Mouse (Mus musculus): ENCODE measurements around the gene Cmklr1. TPM values are rescaled to one million over a fixed set of nuclear protein-coding genes. Genes with fewer than 3 reads are reported as not detected.

Gene Cmklr1
- total RNA-seq, 2 experiments from 2014 or later = 3.6 to 4.1 TPM

GRCm38 (mm10) chr5:113565858-113566257 lies 84.4 kb downstream of the Cmklr1 start:
- intact Hi-C loops (cut with DNase I) = no loop called here
- no peak for DNase-seq (ENCODE audit: extremely low spot score in 1 of 2, low spot score in 2 of 2)

GRCm38 (mm10) chr5:113565101-113565854 lies 84.9 kb downstream of the Cmklr1 start:
- intact Hi-C loops (cut with DNase I) = no loop called here
- DNase-seq (ENCODE audit: extremely low spot score in 1 of 2, low spot score in 2 of 2) = no peak

DNA sequence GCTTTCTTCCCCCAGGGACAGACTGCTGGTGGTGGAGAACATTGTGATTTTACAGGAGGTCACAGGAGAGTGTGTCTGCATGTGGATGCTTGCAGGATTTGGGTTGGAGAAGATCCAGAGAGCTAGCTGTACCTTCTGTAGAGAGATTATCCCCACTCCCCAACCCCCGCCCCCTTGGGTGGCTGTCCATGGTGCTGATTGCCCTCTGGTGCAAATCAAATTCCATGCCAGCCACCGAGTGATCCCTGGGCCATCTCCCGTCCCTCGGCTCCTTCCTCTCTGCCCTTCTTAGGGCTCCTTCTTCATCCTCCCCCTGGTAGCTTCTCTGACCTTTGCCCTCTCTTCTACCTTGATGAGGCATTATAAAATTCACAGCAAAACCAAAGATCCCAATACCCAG lies 85.8 kb downstream of the Cmklr1 start:
- DNase-seq (ENCODE audit: extremely low spot score in 1 of 2, low spot score in 2 of 2) = no peak
- intact Hi-C loops (cut with DNase I) = no loop called here

Other genes starting within 250 kb of the Cmklr1 start
- 10 to 100 TPM; 57.3 to 60.8 TPM for gene Wscd2, start 160.1 kb downstream of the Cmklr1 start, total RNA-seq (2021)
- not detected for gene 1700069L16Rik, start 74.3 kb upstream of the Cmklr1 start, total RNA-seq (2021)
- gene Ficd, start 85.4 kb upstream of the Cmklr1 start, total RNA-seq (2021) = 1 to 10 TPM; 7.2 to 8.0 TPM
- 10 to 100 TPM; 29.1 to 35.0 TPM for gene Sart3, start 122.1 kb upstream of the Cmklr1 start, total RNA-seq (2021)
- gene Iscu, start 122.3 kb upstream of the Cmklr1 start, total RNA-seq (2021) = 10 to 100 TPM; 72.7 to 78.3 TPM
- 10 to 100 TPM; 12.0 to 16.0 TPM for gene Tmem119, start 150.1 kb upstream of the Cmklr1 start, total RNA-seq (2021)
- gene Selplg, start 182.2 kb upstream of the Cmklr1 start, total RNA-seq (2021) = 10 to 100 TPM; 16.1 to 18.7 TPM